Mouse (Mus musculus): ENCODE measurements around the gene Iqschfp.

- TF ChIP-seq EP300 (IDR thresholded peaks at IDR 0.05; ENCODE audit: low read depth) (no peak), CTCF (IDR thresholded peaks at IDR 0.05; ENCODE audit: low read depth) (no peak)
Observed at GRCm38 (mm10) chr3:68470061-68470460, 578.0 kb downstream of the Iqschfp start.

All from liver, postnatal 0 days (tissue).